Mouse (Mus musculus) embryonic stem cell, embryonic (primary cell): Measurements from ENCODE around the gene Washc3.

Source experiments
- CTCF ChIA-PET, 4 experiments: fragments of 300-600 bp in 2 of 4; fragments of 350-600 bp in 2 of 4; sonication (Branson Sonifier 250); formaldehyde crosslinking; loops; one replicate each; lab custom pipeline; 2022; ENCODE audit warnings: inconsistent platforms in 2 of 4; lab: Charles Lee
- POLR2A ChIA-PET, 4 experiments: fragments of 300-600 bp in 2 of 4; fragments of 350-600 bp in 2 of 4; sonication (Branson Sonifier 250); formaldehyde crosslinking; loops; one replicate each; lab custom pipeline; 2022; ENCODE audit warnings: antibody characterized with exemption in 4 of 4, inconsistent platforms in 1 of 4; lab: Charles Lee

Washc3 gene

DNA sequence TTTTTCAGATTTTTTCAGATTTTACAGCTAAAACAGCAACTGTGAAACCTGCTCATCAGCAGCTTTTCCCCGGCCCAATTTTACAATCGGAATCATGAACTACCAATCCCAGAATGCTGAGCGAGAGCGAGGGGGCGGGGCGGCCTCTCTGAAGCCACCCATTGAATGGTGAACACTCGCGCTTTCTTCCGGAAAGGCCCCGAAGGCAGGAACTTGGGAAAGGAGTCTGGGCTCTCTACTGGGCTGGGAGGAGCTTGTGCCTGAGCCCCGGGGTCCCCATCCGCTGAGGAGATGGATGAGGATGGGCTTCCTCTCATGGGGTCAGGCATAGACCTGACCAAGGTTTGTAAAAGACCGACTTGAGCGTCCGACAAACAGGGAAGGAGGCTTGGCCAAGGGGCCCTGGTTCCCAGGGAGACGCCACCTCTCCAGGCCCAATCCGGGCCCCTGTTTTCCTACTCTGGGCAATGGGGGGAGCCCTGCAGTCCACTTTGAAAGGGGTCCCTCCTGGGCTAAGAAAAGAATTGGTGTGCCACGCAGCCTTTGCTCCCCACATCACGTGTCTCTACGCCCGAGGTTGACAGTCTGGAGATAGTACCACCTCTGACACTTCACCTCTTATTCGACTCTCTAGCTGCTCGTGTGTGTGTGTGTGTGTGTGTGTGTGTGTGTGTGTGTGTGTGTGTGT is at the start of gene Washc3:
TSS of gene Washc3 (plus strand) at position 143 of the 688 bp plus-strand sequence.
- CTCF ChIA-PET = interaction anchor here in 2 of 4 experiments (0.5 to 0.9 kb wide), 3 partner anchors 126 to 687 kb away, joined by 4 to 5 read pairs (median 5); no protein-coding TSS in a partner anchor
- POLR2A ChIA-PET = interaction anchor here in 3 of 4 experiments (0.6 to 2.4 kb wide), 39 partner anchors 8 to 1483 kb away, joined by 3 to 17 read pairs (median 3); partner anchors contain the start of genes Nup37 (in 1 of the 3) and Parpbp (in 1 of the 3)

DNA sequence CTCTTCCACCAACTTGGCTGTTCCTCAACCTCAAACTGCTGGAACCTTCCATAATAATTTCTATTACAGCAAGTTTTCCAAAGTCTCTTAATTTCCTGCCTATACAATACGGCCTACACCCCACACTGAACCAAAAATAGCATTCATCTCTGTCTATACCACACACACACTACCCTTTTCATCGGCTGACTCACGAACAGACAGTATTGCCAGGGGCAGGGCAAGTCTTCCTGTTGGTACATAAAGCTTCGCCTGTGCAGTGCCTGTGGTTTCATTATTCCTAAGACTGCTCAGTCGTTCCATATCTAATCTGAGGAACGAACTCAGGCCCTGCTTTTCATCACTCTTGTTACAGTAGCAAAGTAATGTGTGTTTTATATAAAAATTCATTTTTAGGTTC is 49.2 kb upstream of the Washc3 start:
- CTCF ChIA-PET = no interaction called here

DNA sequence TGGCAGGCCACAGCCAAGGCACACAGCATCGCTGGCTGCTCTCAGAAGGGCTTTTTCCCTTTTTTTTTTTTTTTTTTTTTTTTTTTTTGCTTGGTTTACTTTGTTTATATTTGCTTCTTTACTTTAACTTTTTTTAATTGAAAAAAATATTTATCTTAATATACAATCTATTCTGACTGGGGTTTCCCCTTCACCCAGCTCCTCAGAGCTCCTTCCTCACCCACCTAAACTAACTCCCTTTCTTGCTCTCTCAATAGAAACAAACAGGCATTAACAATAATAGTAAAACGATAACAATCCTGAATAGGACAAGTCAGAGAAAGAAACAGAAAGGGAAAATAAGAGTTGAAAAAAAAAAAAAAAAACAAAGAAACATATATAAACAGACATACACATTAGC is 38.8 kb upstream of the Washc3 start:
- CTCF ChIA-PET = interaction anchor here in 3 of 4 experiments (0.7 to 1.2 kb wide), 6 partner anchors 8 to 1137 kb away, joined by 3 to 11 read pairs (median 6); no protein-coding TSS in a partner anchor
- POLR2A ChIA-PET = interaction anchor here in 3 of 4 experiments (0.7 to 1.6 kb wide), 8 partner anchors 9 to 1062 kb away, joined by 3 to 9 read pairs (median 4); partner anchors contain the start of genes Nup37 (in 1 of the 3), Parpbp (in 1 of the 3) and Washc3 (in 1 of the 3)

More for the DNA sequence above, 49.2 kb upstream of the Washc3 start:
- POLR2A ChIA-PET = interaction anchor here in 2 of 4 experiments (0.7 to 1.0 kb wide), 3 partner anchors 11 to 152 kb away, joined by 3 to 4 read pairs (median 3); no protein-coding TSS in a partner anchor

DNA sequence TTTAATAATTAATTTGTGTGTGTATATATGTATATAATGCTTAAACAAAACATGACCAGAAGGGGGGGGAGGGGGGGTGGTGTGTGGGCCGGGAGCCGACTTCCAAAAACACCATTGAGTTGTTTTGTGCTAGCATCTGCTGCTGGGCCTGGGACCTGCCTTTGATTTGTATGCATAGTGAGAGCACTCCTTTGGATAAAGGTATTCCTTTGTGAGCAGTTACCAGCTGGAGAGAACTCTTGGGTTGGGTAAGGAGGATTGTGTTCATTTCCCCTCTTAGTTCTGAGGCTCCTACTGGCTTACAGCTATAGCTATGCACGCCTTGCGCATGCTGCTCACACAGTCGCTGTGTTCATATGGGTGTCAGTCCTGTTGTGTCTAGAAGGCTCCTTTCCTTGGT is 38.2 kb upstream of the Washc3 start:
- POLR2A ChIA-PET = interaction anchor here in 2 of 4 experiments (0.6 to 1.6 kb wide), 7 partner anchors 11 to 1062 kb away, joined by 3 to 9 read pairs (median 4); partner anchors contain the start of genes Nup37 (in 1 of the 2), Parpbp (in 1 of the 2) and Washc3 (in 1 of the 2)
- CTCF ChIA-PET = interaction anchor here (0.5 to 1.2 kb wide), 5 partner anchors 8 to 1111 kb away, joined by 3 to 4 read pairs (median 3); no protein-coding TSS in a partner anchor

DNA sequence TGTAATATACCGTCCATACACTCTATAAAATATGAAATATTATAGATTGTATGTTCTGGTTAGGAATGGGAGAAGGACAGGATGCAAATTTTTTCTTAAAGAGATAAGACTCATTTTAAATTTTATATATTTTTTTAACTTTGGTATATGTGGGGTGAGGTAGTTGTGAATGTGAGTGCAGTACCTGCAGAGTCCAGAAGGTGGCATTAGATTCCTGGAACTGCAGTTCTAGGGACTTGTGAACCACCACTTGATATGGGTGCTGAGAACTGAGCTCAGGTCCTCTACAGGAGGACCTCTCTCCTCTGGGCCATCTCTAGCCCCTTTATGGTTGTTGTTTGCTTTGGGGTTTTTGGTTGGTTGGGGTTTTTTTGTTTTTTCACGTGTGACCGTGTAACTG is 34.7 kb upstream of the Washc3 start:
- CTCF ChIA-PET = interaction anchor here in 3 of 4 experiments (0.6 to 0.8 kb wide), 4 partner anchors 136 to 348 kb away, joined by 3 read pairs; no protein-coding TSS in a partner anchor

DNA sequence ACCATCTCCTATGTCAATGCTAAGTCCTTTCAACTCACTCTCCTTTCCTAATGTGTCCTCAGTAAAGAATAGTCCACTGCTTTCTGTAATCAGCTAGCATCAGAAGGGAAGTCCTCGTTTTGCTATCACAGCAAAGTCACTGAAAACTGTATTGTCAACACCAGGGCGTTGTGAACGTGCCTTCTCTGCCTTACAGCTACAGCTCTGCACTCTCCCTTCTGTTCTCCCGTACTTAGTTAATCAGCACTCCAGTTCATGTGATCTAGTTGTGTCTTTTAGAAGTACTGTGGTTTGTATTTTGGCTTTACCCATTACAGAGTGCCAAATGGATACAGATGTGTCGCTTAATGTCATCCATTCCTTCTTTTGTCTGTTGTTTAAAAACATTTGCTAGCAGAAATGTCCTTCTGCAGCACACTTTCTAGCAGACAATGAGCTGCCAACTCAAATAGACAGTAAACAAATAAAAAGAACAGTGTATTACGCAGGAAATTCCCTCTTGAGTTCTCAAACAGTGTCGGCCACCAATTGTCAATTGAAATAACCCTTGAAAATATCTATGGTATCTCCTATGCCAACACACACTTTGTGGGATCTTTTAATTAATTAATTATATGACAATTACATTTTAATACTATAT is 33.3 kb upstream of the Washc3 start:
- CTCF ChIA-PET = interaction anchor here in 1 of 4 experiments (0.7 kb wide), 1 partner anchor 121 kb away, joined by 3 read pairs; no protein-coding TSS in a partner anchor
- POLR2A ChIA-PET = no interaction called here

More for the DNA sequence above, 34.7 kb upstream of the Washc3 start:
- POLR2A ChIA-PET = interaction anchor here in 1 of 4 experiments (1.5 kb wide), 1 partner anchor 35 kb away, joined by 4 read pairs; the partner anchor contains the start of gene Washc3

DNA sequence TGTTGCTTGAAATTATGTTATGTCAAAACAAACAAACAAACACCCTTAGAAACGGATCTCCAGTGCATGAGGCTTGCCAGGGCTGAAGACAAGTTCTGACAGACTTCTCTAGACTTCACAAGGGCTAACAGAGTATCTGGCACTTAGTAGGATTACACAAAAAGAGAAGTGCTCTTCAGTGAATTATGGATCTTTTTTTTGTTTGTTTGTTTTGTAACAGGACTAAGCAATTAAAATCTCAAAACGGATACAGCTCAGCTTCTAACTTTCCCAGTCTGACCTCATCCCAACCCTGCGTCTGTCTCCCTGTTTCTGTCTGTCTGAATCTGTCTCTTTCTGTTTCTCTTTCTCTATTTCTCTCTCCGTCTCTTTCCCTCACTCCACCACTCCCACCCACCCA is 352 bp upstream of the Washc3 start:
- ChIA-PET POLR2A (interaction anchor here in 3 of 4 experiments (0.5 to 2.4 kb wide), 33 partner anchors 8 to 1483 kb away, joined by 3 to 17 read pairs (median 4); partner anchors contain the start of genes Nup37 (in 1 of the 3) and Parpbp (in 1 of the 3)), CTCF (interaction anchor here in 1 of 4 experiments (0.9 kb wide), 1 partner anchor 126 kb away, joined by 5 read pairs; no protein-coding TSS in a partner anchor)

DNA sequence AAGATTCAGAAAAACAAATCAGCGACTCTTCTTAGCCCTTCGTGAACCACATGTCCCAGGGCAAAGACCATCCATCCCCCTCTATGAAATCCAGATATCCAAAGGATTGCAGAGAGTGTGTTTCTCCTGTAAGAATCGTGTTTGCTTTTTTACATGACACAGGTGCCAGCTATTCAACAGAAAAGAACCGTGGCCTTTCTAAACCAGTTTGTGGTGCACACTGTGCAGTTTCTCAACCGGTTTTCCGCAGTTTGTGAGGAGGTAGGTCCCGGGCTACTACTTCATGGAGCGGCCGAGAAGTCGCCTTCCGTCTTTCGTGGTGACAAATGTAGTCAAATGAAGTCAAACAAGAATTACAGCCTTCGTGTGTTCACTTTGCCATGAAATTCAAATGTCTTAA is 757 bp downstream of the Washc3 start:
- ChIA-PET CTCF (interaction anchor here in 2 of 4 experiments (0.5 to 0.9 kb wide), 3 partner anchors 125 to 687 kb away, joined by 4 to 5 read pairs (median 5); no protein-coding TSS in a partner anchor), POLR2A (interaction anchor here in 3 of 4 experiments (0.6 to 2.4 kb wide), 28 partner anchors 8 to 1484 kb away, joined by 3 to 17 read pairs (median 3); partner anchors contain the start of genes Nup37 (in 1 of the 3) and Parpbp (in 1 of the 3))

DNA sequence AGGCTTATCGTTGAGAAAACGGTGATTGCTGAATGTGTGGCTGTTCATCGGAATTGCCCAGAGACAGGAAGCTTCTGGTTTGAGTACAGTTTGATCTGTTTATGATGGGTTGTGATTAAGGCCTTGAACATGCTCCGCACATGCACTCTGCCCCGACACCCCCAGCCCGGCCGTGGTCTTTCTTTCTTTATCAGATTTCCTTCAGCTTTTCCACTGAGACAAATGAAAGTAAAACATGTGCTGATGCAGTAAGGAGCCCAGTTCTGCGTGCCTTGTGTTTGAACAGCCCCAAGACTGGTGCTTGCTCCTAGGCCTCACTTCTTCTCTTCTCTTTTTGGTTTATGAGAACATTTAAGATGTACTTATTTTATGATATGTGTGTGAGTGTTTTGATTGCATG is 1.7 kb downstream of the Washc3 start:
- ChIA-PET CTCF (no interaction called here), POLR2A (interaction anchor here in 2 of 4 experiments (0.6 to 1.9 kb wide), 4 partner anchors 10 to 725 kb away, joined by 3 to 11 read pairs (median 4); no protein-coding TSS in a partner anchor)

DNA sequence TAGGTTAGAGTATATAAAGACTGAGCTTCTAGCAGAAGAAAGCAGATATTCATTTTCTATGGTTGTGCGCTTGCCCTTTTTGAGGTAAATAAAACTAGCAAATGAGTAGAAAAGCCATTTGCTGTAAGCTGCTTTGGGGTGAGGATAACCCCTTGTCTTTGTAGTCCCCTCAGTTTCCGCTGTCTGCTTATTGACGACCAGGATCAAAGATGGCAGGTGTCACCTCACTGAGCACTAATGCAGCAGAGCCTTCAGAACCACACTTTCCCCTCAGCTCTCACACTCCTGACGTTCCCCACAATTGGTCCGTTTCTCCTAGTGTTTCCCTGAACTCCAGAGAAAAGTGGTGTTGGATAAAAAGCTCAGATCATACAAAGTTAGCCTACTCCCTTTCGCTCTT is 2.3 kb downstream of the Washc3 start:
- POLR2A ChIA-PET = interaction anchor here in 2 of 4 experiments (1.1 to 1.2 kb wide), 2 partner anchors 9 to 24 kb away, joined by 3 to 4 read pairs; no protein-coding TSS in a partner anchor
- CTCF ChIA-PET = no interaction called here

DNA sequence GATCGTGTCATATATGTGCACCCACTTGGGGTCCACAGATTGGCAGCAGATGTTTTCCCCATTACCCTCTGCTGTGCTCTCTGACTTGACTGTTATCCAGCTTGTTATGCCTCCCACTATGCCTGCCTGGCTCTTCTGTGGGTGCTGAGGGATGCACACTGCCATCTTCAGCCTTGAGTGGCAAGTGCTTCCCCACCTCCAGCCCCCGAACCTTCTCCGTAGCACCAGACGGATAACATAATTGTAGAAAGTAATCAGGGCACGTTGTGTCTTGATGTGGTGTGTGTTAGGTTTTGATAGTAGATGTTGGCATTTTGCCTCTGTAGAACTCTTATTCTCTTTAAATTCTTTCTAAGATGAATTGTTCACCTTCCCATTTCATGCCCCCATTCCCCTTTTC is 11.8 kb downstream of the Washc3 start:
- ChIA-PET POLR2A (interaction anchor here in 2 of 4 experiments (0.6 to 1.6 kb wide), 3 partner anchors 10 to 51 kb away, joined by 3 to 7 read pairs (median 3); partner anchors contain the start of gene Washc3 (in 1 of the 2)), CTCF (no interaction called here)

DNA sequence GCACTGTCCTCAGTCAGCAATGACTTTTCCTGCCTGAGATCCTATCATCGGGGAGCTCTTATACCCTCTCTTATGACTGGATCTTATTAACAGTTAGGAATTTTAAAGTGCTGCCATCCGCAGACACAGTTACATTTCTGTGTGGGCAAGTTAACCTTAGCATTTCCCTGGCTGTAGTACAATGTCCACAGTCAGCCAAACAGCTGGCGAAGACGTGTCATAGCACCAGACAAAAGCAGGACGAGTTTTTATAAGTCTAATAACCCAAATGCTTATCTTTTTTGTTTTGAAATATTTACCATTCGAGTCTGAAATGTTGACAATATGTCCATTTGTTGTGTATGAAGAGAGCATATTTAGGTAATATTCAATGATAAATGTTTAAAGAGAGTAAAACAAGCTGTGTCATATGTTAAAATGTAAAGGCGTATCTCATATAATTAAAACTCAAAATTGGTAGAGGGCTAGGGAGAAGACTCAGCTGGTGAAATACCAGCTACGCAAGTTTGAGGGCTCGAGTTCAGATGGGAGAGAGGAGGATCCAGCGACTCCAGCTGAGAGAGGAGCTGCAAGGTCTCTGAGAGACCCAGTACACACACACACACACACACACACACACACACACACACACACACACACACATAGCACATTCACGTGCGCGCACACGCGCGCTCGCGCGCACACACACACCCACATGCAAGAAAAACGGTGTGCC is 14.1 kb downstream of the Washc3 start:
- ChIA-PET POLR2A (interaction anchor here in 2 of 4 experiments (0.5 to 1.7 kb wide), 5 partner anchors 8 to 468 kb away, joined by 3 to 5 read pairs (median 3); no protein-coding TSS in a partner anchor), CTCF (interaction anchor here in 2 of 4 experiments (0.5 to 0.7 kb wide), 3 partner anchors 106 to 1858 kb away, joined by 3 to 5 read pairs (median 3); no protein-coding TSS in a partner anchor)

DNA sequence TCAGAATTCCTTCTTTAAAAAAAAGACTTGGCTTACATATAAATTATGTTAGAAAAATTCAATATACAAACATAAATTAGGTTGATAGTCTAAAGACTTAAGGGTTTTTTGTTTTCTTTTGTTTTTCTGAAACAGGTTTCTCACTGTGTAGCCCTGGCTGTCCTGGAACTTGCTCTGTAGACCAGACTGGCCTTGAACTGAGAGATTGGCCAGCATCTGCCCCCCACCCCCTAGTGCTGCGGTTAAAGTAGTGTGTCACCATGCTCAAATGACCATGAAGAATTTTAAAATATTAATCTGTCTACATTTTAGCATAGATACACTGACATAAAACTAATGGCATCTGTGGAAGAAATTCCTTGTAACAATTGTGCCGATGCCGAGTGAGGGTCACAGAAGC is 17.3 kb downstream of the Washc3 start:
- ChIA-PET CTCF (no interaction called here), POLR2A (no interaction called here)

DNA sequence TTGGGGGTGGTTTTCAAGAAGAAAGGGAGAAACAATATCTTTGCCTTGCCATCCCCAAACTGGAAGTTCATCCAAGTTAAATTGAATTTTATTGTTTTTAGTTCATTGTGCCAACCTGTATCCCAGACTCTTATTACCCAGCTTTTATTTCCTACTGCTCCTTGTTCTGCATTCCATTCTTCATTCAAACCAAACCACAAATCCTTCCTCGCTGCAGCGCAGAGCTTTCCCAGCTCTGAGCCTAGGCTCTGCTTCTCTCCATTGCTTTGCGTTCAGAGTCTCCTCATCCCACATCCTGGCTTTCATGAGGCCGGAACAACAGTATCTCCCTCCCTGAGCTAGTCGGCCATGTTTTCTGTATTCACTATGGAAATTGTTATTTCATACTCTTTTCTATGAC is 20.8 kb downstream of the Washc3 start:
- ChIA-PET CTCF (no interaction called here), POLR2A (no interaction called here)

DNA sequence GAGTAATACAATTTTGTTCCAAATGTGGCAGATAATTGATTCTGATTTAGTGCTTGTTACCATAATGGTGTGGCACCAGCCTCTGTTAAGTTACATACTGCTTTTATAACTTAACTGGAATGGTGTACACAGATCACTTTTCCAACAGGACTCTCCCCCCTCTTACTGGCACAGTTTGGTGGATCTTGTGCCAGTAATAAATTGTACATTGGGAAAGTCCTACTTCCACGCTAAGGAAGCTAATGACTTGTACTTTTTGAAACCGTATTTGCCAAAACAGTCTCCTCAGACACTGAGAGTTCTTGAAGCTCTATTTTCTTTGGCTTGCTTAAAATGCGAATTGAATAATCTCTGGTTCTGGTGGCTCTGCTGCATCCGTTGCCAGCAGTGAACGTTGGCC is 24.5 kb downstream of the Washc3 start:
- ChIA-PET POLR2A (interaction anchor here in 1 of 4 experiments (0.9 to 1.8 kb wide), 3 partner anchors 10 to 24 kb away, joined by 3 to 5 read pairs (median 3); partner anchors contain the start of gene Washc3), CTCF (no interaction called here)

DNA sequence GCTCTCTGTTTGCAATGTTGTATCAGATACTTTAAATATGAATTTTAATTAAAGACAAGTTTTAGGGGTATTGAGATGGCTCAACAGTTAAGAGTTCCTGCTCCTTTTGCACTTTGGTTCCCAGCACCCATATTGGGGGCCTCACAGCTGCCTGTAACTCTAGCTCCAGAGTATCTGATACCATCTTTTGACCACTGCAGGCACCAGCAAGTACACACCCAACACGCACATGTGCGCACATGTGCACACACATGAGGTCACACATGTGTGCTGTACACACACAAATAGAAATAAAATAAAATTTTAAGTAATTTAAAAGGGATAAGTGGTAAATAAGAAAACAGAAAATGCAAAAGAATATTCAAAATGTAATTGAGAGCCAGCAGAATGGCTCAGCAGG is 27.1 kb downstream of the Washc3 start:
- CTCF ChIA-PET = no interaction called here

DNA sequence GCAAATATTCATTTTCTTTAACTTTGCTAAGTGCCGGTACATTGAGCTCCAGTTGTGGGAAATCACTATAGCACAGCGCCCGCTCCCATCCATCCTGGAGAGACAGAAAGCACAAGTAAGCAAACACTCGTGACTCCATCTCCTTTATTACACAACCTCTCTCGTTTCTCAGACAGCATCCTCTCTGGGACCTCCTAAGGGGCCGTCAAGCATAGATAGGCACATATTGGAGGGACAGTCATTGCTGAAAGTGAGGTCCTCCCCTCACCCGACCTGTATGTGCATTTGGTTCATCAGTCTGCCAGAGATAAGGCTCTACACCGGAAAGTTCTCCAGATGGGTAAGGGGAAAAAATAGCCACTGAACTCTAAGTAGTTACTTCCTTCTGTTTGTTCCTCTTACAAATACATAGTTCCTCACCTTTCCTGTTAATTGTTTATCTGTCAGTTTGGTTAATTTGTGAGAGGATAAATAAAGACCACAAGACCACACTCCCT is 27.7 kb downstream of the Washc3 start:
- CTCF ChIA-PET = no interaction called here
- POLR2A ChIA-PET = interaction anchor here in 3 of 4 experiments (1.2 to 2.5 kb wide), 5 partner anchors 14 to 128 kb away, joined by 3 to 17 read pairs (median 5); partner anchors contain the start of gene Washc3 (in 3 of the 3)

More for the DNA sequence above, 27.1 kb downstream of the Washc3 start:
- POLR2A ChIA-PET = interaction anchor here in 3 of 4 experiments (0.8 to 2.5 kb wide), 11 partner anchors 9 to 301 kb away, joined by 3 to 17 read pairs (median 4); partner anchors contain the start of gene Washc3 (in 3 of the 3)
